Mouse (Mus musculus): ENCODE measurements around the gene Tmem132b. TPM values are rescaled to one million over a fixed set of nuclear protein-coding genes. Genes with fewer than 3 reads are reported as not detected.

Tmem132b gene
- polyA plus RNA-seq, 1 experiment from 2014 or later = 0.42 TPM

- H3K27ac ChIP-seq (ENCODE audit: low read depth, low read length) = no peak overlapping the region
- H3K36me3 ChIP-seq (ENCODE audit: control insufficient read depth, insufficient read depth, low read length) = peaks cover 5% of the 10 kb centered on the region; the same call in 1 of the 2 replicates
- no peak overlapping the region for H3K4me2 ChIP-seq
- H3K9ac ChIP-seq (ENCODE audit: low read length) = no peak overlapping the region
- peaks cover 4% of the 10 kb centered on the region for H3K4me1 ChIP-seq (ENCODE audit: control insufficient read depth, insufficient read depth, low read length)
- H3K27me3 ChIP-seq (ENCODE audit: control insufficient read depth, insufficient read depth, low read length) = no peaks in the 10 kb centered on the region
- H3K9me3 ChIP-seq (ENCODE audit: control insufficient read depth, low read length) = no peaks in the 10 kb centered on the region
- no peak for DNase-seq (ENCODE audit: low spot score, missing footprints)
- no peak for ATAC-seq (ENCODE audit: low FRiP score)
- WGBS = 86% methylated on average over 10 of the region's 10 CpGs
- H3K4me3 ChIP-seq (ENCODE audit: low read depth, low read length) = no peak overlapping the region
These were observed 40.5 kb upstream of the Tmem132b start for GRCm38 (mm10) chr5:125491107-125491506.

GRCm38 (mm10) chr5:125492379-125493092 is 39.0 kb upstream of the Tmem132b start:
- H3K27me3 ChIP-seq (ENCODE audit: control insufficient read depth, insufficient read depth, low read length) = no peaks in the 10 kb centered on the region
- no peak overlapping the region for H3K27ac ChIP-seq (ENCODE audit: low read depth, low read length)
- DNase-seq (ENCODE audit: low spot score, missing footprints) (no peak), ATAC-seq (ENCODE audit: low FRiP score) (no peak)
- no peak overlapping the region for H3K4me3 ChIP-seq (ENCODE audit: low read depth, low read length)
- no peak overlapping the region for H3K9ac ChIP-seq (ENCODE audit: low read length)
- H3K36me3 ChIP-seq (ENCODE audit: control insufficient read depth, insufficient read depth, low read length) = peaks cover 5% of the 10 kb centered on the region; the same call in 1 of the 2 replicates
- H3K4me1 ChIP-seq (ENCODE audit: control insufficient read depth, insufficient read depth, low read length) = no peaks in the 10 kb centered on the region
- no peak overlapping the region for H3K4me2 ChIP-seq
- 56% methylated on average over 17 of the region's 17 CpGs for WGBS
- H3K9me3 ChIP-seq (ENCODE audit: control insufficient read depth, low read length) = no peaks in the 10 kb centered on the region

- ATAC-seq (ENCODE audit: low FRiP score) (no peak), DNase-seq (ENCODE audit: low spot score, missing footprints) (no peak)
- no peak overlapping the region for H3K4me2 ChIP-seq
- no peak overlapping the region for H3K27ac ChIP-seq (ENCODE audit: low read depth, low read length)
- H3K4me1 ChIP-seq (ENCODE audit: control insufficient read depth, insufficient read depth, low read length) = no peaks in the 10 kb centered on the region
- peaks cover 5% of the 10 kb centered on the region; the same call in 1 of the 2 replicates for H3K36me3 ChIP-seq (ENCODE audit: control insufficient read depth, insufficient read depth, low read length)
- no peak overlapping the region for H3K4me3 ChIP-seq (ENCODE audit: low read depth, low read length)
- no peaks in the 10 kb centered on the region for H3K9me3 ChIP-seq (ENCODE audit: control insufficient read depth, low read length)
- H3K27me3 ChIP-seq (ENCODE audit: control insufficient read depth, insufficient read depth, low read length) = no peaks in the 10 kb centered on the region
- 61% methylated on average over 5 of the region's 5 CpGs for WGBS
- no peak overlapping the region for H3K9ac ChIP-seq (ENCODE audit: low read length)
These were observed 38.5 kb upstream of the Tmem132b start for GRCm38 (mm10) chr5:125493093-125493423.

- Histone ChIP-seq H3K4me1 (ENCODE audit: control insufficient read depth, insufficient read depth, low read length) (no peaks in the 10 kb centered on the region), H3K27me3 (ENCODE audit: control insufficient read depth, insufficient read depth, low read length) (no peaks in the 10 kb centered on the region), H3K4me3 (ENCODE audit: low read depth, low read length) (no peak overlapping the region), H3K9ac (ENCODE audit: low read length) (no peak overlapping the region), H3K27ac (ENCODE audit: low read depth, low read length) (no peak overlapping the region), H3K36me3 (ENCODE audit: control insufficient read depth, insufficient read depth, low read length) (peaks cover 3% of the 10 kb centered on the region; the same call in 1 of the 2 replicates), H3K4me2 (no peak overlapping the region), H3K9me3 (ENCODE audit: control insufficient read depth, low read length) (no peaks in the 10 kb centered on the region)
- DNase-seq (ENCODE audit: low spot score, missing footprints) = no peak
- ATAC-seq (ENCODE audit: low FRiP score) = no peak
- WGBS = 92% methylated on average over 10 of the region's 10 CpGs
These were observed 35.9 kb upstream of the Tmem132b start for GRCm38 (mm10) chr5:125495655-125496054.

GRCm38 (mm10) chr5:125497821-125498600 is 33.6 kb upstream of the Tmem132b start:
- ATAC-seq (ENCODE audit: low FRiP score) (peak; percentile 57; the same call in 1 of the 2 replicates), DNase-seq (ENCODE audit: low spot score, missing footprints) (peak; percentile 94)
- Histone ChIP-seq H3K9ac (ENCODE audit: low read length) (no peak overlapping the region), H3K27me3 (ENCODE audit: control insufficient read depth, insufficient read depth, low read length) (no peaks in the 10 kb centered on the region), H3K4me3 (ENCODE audit: low read depth, low read length) (no peak overlapping the region), H3K27ac (ENCODE audit: low read depth, low read length) (no peak overlapping the region), H3K9me3 (ENCODE audit: control insufficient read depth, low read length) (no peaks in the 10 kb centered on the region), H3K36me3 (ENCODE audit: control insufficient read depth, insufficient read depth, low read length) (0 out of 2 replicates have a peak, but pooled peaks cover 3% of the 10 kb centered on the region), H3K4me1 (ENCODE audit: control insufficient read depth, insufficient read depth, low read length) (no peaks in the 10 kb centered on the region), H3K4me2 (no peak overlapping the region)
- 65% methylated on average over 12 of the region's 12 CpGs for WGBS

- H3K4me1 ChIP-seq (ENCODE audit: control insufficient read depth, insufficient read depth, low read length) = no peaks in the 10 kb centered on the region
- H3K4me2 ChIP-seq = no peak overlapping the region
- H3K36me3 ChIP-seq (ENCODE audit: control insufficient read depth, insufficient read depth, low read length) = peaks cover 5% of the 10 kb centered on the region; the same call in 1 of the 2 replicates
- DNase-seq (ENCODE audit: low spot score, missing footprints) = no peak
- H3K9me3 ChIP-seq (ENCODE audit: control insufficient read depth, low read length) = no peaks in the 10 kb centered on the region
- ATAC-seq (ENCODE audit: low FRiP score) = no peak
- WGBS = 93% methylated on average over 6 of the region's 6 CpGs
- no peak overlapping the region for H3K4me3 ChIP-seq (ENCODE audit: low read depth, low read length)
- no peak overlapping the region for H3K27ac ChIP-seq (ENCODE audit: low read depth, low read length)
- no peak overlapping the region for H3K9ac ChIP-seq (ENCODE audit: low read length)
- no peaks in the 10 kb centered on the region for H3K27me3 ChIP-seq (ENCODE audit: control insufficient read depth, insufficient read depth, low read length)
These were observed 30.1 kb upstream of the Tmem132b start for GRCm38 (mm10) chr5:125501505-125501904.

- Histone ChIP-seq H3K4me1 (ENCODE audit: control insufficient read depth, insufficient read depth, low read length) (no peaks in the 10 kb centered on the region), H3K27me3 (ENCODE audit: control insufficient read depth, insufficient read depth, low read length) (no peaks in the 10 kb centered on the region), H3K27ac (ENCODE audit: low read depth, low read length) (no peak overlapping the region), H3K9ac (ENCODE audit: low read length) (no peak overlapping the region), H3K36me3 (ENCODE audit: control insufficient read depth, insufficient read depth, low read length) (peaks cover 5% of the 10 kb centered on the region; the same call in 1 of the 2 replicates), H3K4me3 (ENCODE audit: low read depth, low read length) (no peak overlapping the region), H3K4me2 (no peak overlapping the region), H3K9me3 (ENCODE audit: control insufficient read depth, low read length) (no peaks in the 10 kb centered on the region)
- ATAC-seq (ENCODE audit: low FRiP score) (no peak), DNase-seq (ENCODE audit: low spot score, missing footprints) (no peak)
- WGBS = 63% methylated on average over 3 of the region's 3 CpGs
These were observed 29.4 kb upstream of the Tmem132b start for GRCm38 (mm10) chr5:125502186-125502585.

GRCm38 (mm10) chr5:125503628-125504027 is 27.9 kb upstream of the Tmem132b start:
- Histone ChIP-seq H3K27me3 (ENCODE audit: control insufficient read depth, insufficient read depth, low read length) (no peaks in the 10 kb centered on the region), H3K9me3 (ENCODE audit: control insufficient read depth, low read length) (no peaks in the 10 kb centered on the region), H3K4me3 (ENCODE audit: low read depth, low read length) (no peak overlapping the region), H3K36me3 (ENCODE audit: control insufficient read depth, insufficient read depth, low read length) (peaks cover 8% of the 10 kb centered on the region; the same call in 1 of the 2 replicates), H3K27ac (ENCODE audit: low read depth, low read length) (no peak overlapping the region), H3K4me2 (no peak overlapping the region), H3K9ac (ENCODE audit: low read length) (no peak overlapping the region), H3K4me1 (ENCODE audit: control insufficient read depth, insufficient read depth, low read length) (no peaks in the 10 kb centered on the region)
- WGBS = 95% methylated on average over 6 of the region's 6 CpGs
- ATAC-seq (ENCODE audit: low FRiP score) (no peak), DNase-seq (ENCODE audit: low spot score, missing footprints) (no peak)

- ATAC-seq (ENCODE audit: low FRiP score) (no peak), DNase-seq (ENCODE audit: low spot score, missing footprints) (no peak)
- no peaks in the 10 kb centered on the region for H3K9me3 ChIP-seq (ENCODE audit: control insufficient read depth, low read length)
- H3K4me2 ChIP-seq = no peak overlapping the region
- H3K27ac ChIP-seq (ENCODE audit: low read depth, low read length) = no peak overlapping the region
- no peak overlapping the region for H3K4me3 ChIP-seq (ENCODE audit: low read depth, low read length)
- peaks cover 14% of the 10 kb centered on the region for H3K36me3 ChIP-seq (ENCODE audit: control insufficient read depth, insufficient read depth, low read length)
- no peaks in the 10 kb centered on the region for H3K4me1 ChIP-seq (ENCODE audit: control insufficient read depth, insufficient read depth, low read length)
- 80% methylated on average over 11 of the region's 11 CpGs for WGBS
- no peaks in the 10 kb centered on the region for H3K27me3 ChIP-seq (ENCODE audit: control insufficient read depth, insufficient read depth, low read length)
- H3K9ac ChIP-seq (ENCODE audit: low read length) = no peak overlapping the region
These were observed 26.9 kb upstream of the Tmem132b start for GRCm38 (mm10) chr5:125504692-125505091.

Data from midbrain, embryonic 11.5 days (tissue).